Mouse (Mus musculus): Measurements from ENCODE around the gene Dpysl4.

DNA sequence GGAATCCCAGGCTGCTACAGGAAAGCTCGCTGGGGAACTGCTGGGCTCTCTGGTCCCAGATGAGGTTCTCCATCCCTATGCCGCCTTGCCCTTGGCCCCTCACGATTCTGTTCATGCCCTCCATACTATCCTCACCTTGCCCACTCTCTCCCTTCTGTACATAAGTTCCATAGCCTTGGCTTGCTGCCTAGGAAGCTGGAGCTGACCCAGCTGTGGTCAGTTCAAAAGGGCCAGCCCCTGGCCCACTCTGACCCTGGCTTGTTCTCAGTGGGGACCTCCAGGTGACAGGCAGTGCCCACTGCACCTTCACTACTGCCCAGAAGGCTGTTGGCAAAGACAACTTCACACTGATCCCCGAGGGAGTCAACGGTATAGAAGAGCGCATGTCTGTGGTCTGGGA lies 10.6 kb downstream of the Dpysl4 start:
- TF ChIP-seq CTCF (IDR thresholded peaks at IDR 0.05; ENCODE audit: low read depth), result no peak
- TF ChIP-seq EP300 (IDR thresholded peaks at IDR 0.05; ENCODE audit: low read depth), result no peak

All from liver, embryonic 14.5 days (tissue).